Mouse (Mus musculus) heart, adult 2 months (tissue): ENCODE data around the gene Vrk2.

Experiments used
- EP300 ChIP-seq: fragments of 200-500 bp; IDR thresholded peaks from 2 replicates; pipeline ENCODE4 v1.6.1; 2011; ENCODE audit warnings: low read depth, low read length, control low read depth; ENCODE audit not compliant: insufficient read depth
- POLR2A ChIP-seq: fragments of 200-500 bp; IDR thresholded peaks from 2 replicates; pipeline ENCODE4 v1.6.1; 2011; ENCODE audit warnings: mild to moderate bottlenecking, low read depth, low read length, control low read depth; ENCODE audit not compliant: insufficient read depth

DNA sequence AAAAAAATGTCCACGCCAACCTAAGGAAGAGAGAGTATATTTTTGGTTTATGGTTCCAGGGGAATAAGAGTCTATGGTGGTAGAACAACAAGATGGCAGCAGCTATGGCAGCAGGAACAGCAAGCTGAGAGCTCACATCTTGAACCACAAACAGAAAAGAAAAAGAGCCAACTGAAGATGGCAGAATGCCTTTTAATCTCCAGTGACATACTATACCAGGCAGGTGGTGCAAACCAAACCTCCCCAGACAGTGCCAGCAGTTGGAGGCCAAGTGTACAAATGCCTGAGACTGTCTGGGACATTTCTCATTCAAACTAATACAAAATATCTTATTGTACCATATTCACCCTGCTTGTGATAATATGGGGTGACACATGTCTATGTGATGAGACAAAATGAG lies 2.4 kb upstream of the Vrk2 start:
- TF ChIP-seq POLR2A = no peak
- TF ChIP-seq EP300 = no peak
